Mouse (Mus musculus) T-helper 1 cell (primary cell): ENCODE data around the gene Tmed2.

Source experiments
- in situ Hi-C: fragments of 300-600 bp; cut with MboI, MseI; formaldehyde crosslinking; loops from one replicate; pipeline ENCODE4 v1.15.1; 2025; ENCODE audit warnings: high pct_unique_total_duplicates

Gene Tmed2

DNA sequence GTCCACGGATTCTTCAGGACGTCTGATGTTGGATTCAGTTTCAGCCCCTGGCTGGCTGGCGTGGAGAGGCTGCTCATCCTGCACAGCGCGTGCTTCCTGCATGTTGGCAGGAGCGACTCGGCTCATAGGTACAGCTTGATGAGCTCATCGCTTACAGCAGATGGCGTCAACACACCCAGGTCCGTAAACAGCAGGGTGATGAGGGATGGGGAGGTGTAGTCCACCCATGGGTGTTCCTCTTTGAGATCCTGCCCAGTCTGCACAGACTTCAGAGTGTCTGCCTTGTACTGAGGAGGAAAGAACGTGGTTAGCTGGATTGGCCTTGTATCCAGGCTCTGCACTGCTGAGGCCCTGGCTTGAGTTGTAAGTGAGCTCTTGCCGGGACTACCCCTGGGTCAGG lies 30.6 kb downstream of the Tmed2 start:
- in situ Hi-C loops: no loop called here

GRCm38 (mm10) chr5:124575467-124575866 lies 35.0 kb downstream of the Tmed2 start:
- in situ Hi-C loops: no loop called here

- in situ Hi-C loops: no loop called here
These were observed 38.3 kb downstream of the Tmed2 start, which contains the start of the genes Eif2b1 and Gtf2h3 for GRCm38 (mm10) chr5:124578633-124579317. Eif2b1 (minus strand) TSS chr5:124579131. Gtf2h3 (plus strand) TSS chr5:124579140.

DNA sequence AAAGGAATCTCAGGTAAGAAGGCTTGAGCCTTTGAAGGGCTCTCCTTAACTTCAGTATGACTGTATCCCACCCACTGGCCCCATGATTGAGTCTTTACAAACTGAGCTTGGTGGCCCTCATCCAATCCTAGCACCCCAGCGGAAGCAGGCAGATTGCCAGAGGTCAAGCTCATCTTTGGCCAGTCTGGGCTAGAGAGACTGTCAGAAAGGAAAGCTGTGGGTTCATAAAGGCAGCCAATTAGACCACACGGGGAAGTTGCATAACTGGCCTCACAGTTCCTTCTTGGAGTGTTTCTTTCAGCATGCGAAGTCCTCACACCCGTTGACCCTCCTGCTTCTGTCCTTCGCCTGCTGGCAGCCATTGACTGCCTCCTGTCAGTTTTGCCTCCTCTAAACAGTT lies 42.0 kb downstream of the Tmed2 start:
- in situ Hi-C loops: no loop called here

GRCm38 (mm10) chr5:124592768-124593167 lies 52.3 kb downstream of the Tmed2 start:
- in situ Hi-C loops: no loop called here

- in situ Hi-C loops: no loop called here
These were observed 58.0 kb downstream of the Tmed2 start for GRCm38 (mm10) chr5:124598224-124599174.

DNA sequence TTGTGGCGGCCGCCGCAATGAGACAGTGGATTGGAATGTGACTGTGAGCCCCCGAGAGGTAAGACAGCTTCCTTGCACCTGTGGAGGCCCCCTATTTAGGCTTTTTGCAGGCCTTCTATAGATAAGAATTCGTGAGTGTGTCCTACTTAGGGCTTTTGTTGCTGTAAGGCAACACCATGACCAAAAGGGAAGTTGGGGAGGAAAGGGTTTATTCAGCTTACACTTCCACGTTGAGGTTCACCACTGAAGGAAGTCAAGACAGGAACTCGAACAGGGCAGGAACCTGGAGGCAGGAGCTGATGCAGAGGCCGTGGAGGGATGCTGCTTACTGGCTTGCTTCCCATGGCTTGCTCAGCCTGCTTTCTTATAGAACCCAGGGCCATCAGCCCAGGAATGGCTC lies 59.2 kb downstream of the Tmed2 start:
- in situ Hi-C loops: loop anchor here (5.0 kb wide), 1 partner anchor 128 kb away; the partner anchor contains the start of gene Dnah10
